Mouse (Mus musculus): Measurements from ENCODE around the gene Ica1. TPM values are rescaled to one million over a fixed set of nuclear protein-coding genes. Genes with fewer than 3 reads are reported as not detected.

Gene Ica1
- polyA plus RNA-seq, 1 experiment from 2014 or later = 43.9 TPM

DNA sequence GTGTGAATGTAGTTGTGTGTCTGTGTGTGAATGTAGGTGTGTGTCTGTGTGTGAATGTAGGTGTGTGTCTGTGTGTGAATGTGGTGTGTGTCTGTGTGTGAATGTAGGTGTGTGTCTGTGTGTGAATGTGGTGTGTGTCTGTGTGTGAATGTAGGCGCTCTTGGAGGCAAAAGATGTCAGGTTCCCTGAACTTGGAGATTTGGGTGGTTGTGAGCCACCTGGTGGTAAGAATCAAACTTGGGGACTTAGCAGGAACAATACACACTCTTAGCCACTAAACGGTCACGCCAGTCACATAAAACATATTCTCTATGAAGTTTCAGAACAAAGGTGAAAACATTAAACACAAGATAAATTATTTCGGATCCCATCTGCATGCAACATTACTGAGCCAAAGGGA lies 39.9 kb downstream of the Ica1 start:
- H3K27me3 ChIP-seq = no peaks in the 10 kb centered on the region
- WGBS = 66% methylated on average over 4 of the region's 4 CpGs

DNA sequence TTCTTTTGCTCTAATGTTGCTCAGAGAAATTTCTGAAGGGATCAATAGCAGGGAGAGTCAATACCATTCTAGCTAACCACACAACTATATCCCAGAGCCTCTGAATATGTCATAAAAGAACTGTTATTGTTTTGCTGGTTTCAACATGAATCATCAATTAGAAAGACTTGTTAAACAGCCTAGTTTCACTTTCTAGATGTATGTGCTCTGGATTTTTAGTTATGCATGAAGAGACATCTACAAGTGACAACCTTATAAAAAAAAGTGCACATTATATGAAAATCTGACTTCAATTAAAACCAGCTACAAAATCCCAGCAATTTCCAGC lies 41.8 kb downstream of the Ica1 start:
- Histone ChIP-seq H3K9ac (replicated peaks) (no peak overlapping the region), H3K4me3 (no peak overlapping the region), H3K4me2 (replicated peaks) (no peak overlapping the region), H3K4me1 (0 out of 2 replicates have a peak, but pooled peaks cover 4% of the 10 kb centered on the region), H3K36me3 (no peaks in the 10 kb centered on the region), H3K27ac (replicated peaks) (no peak overlapping the region), H3K9me3 (no peaks in the 10 kb centered on the region), H3K27me3 (no peaks in the 10 kb centered on the region)
- ATAC-seq (replicated peaks) = peak; percentile 17

More for the DNA sequence above, 39.9 kb downstream of the Ica1 start:
- no peaks in the 10 kb centered on the region for H3K36me3 ChIP-seq
- ATAC-seq (replicated peaks) = no peak
- no peak overlapping the region for H3K9ac ChIP-seq (replicated peaks)
- H3K27ac ChIP-seq (replicated peaks) = no peak overlapping the region
- 0 out of 2 replicates have a peak, but pooled peaks cover 4% of the 10 kb centered on the region for H3K4me1 ChIP-seq
- H3K9me3 ChIP-seq = no peaks in the 10 kb centered on the region
- H3K4me2 ChIP-seq (replicated peaks) = no peak overlapping the region
- H3K4me3 ChIP-seq = no peak overlapping the region

DNA sequence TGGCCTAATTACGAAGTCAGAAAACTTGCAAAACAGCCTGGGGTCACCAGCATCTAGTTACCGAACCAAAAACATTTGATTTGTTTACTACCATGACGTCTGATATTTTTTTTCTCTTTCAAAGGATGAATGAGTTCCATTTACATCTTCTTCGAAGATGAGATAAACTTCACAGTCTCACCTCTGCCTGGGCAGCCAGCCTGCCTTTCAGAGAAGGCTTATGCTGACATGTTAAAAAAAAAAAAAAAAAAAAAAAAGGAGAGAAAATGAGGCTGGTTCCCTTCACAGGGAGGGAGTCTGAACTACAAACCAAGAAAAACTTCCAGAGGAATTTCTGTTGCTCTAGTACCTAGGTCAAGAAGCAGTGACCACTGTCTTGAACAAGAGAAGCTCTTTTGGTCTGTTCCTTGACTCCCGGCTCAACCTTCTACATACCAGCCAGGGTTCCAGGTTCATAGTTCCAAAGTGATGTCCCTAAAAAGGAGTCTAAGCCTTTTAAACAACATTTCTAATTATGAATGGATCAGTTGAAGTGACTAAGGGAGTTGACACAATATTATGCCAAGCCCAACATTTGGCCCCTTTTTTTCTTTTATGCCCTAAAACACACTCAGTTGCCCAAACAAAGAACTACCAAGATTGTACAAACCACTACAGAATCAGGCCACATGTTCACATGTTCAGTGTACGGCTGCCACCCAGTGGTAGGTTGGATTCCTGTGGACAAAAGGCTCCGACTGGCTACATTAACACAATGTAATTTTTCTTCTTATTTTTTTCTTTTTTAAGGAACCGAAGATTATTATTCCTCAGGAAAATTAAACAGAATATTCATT lies 42.4 kb downstream of the Ica1 start:
- no peaks in the 10 kb centered on the region for H3K36me3 ChIP-seq
- H3K4me1 ChIP-seq = 0 out of 2 replicates have a peak, but pooled peaks cover 4% of the 10 kb centered on the region
- H3K27me3 ChIP-seq = no peaks in the 10 kb centered on the region
- H3K4me2 ChIP-seq (replicated peaks) = no peak overlapping the region
- ATAC-seq (replicated peaks) = peak; percentile 91
- H3K27ac ChIP-seq (replicated peaks) = 0 out of 2 replicates have a peak overlapping the region, but pooled peaks have one; percentile 18
- H3K4me3 ChIP-seq = no peak overlapping the region
- H3K9ac ChIP-seq (replicated peaks) = no peak overlapping the region
- WGBS = 45% methylated on average over 8 of the region's 8 CpGs
- no peaks in the 10 kb centered on the region for H3K9me3 ChIP-seq

DNA sequence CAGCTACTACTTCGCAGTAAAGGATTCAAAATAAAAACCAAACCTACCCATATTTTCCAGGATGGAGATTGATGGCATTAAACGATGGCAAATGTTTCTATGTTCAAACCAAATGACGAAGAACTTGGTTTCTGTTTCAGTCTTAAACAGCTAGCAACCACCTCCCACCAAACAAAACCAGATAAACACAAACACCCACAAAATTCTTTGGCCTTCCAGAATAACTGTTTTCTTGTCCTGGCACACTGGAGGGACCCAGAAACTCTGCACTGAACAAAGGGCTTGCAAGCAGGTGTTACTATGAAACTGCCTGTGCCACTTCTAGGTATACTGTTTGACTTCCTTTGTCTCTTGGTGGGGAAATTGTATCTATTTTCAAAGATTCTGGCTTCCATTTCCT lies 43.2 kb downstream of the Ica1 start:
- ATAC-seq (replicated peaks) = no peak

DNA sequence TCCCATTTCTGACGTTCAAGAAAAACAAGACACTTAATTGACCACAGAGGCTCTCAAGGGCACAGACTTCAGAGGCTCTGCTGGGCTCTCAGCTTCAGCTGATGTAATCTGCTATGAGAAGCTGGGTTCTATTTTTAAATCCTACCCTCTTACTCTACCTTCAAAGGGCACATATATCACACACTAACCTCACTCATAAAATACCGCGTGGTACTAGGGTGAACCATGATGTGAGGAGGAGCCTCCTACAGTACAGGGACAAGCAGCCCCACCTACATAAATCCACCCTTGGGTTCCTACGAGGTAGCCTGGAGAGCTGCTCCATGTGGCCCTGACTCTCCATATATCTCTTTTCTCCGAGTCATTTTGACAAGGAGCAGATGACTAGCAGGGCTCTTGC lies 45.8 kb downstream of the Ica1 start:
- no peak for ATAC-seq (replicated peaks)
- no peak overlapping the region for H3K4me2 ChIP-seq (replicated peaks)
- no peaks in the 10 kb centered on the region for H3K36me3 ChIP-seq
- H3K27ac ChIP-seq (replicated peaks) = no peak overlapping the region
- no peaks in the 10 kb centered on the region for H3K27me3 ChIP-seq
- H3K9me3 ChIP-seq = no peaks in the 10 kb centered on the region
- no peak overlapping the region for H3K9ac ChIP-seq (replicated peaks)
- no peak overlapping the region for H3K4me3 ChIP-seq
- H3K4me1 ChIP-seq = 0 out of 2 replicates have a peak, but pooled peaks cover 4% of the 10 kb centered on the region
- 80% methylated on average over 5 of the region's 5 CpGs for WGBS

More for the DNA sequence above, 43.2 kb downstream of the Ica1 start:
- Histone ChIP-seq H3K4me1 (0 out of 2 replicates have a peak, but pooled peaks cover 4% of the 10 kb centered on the region), H3K27ac (replicated peaks) (no peak overlapping the region), H3K4me2 (replicated peaks) (no peak overlapping the region), H3K9me3 (no peaks in the 10 kb centered on the region), H3K9ac (replicated peaks) (no peak overlapping the region), H3K27me3 (no peaks in the 10 kb centered on the region), H3K4me3 (no peak overlapping the region), H3K36me3 (no peaks in the 10 kb centered on the region)
- 91% methylated on average over 3 of the region's 3 CpGs for WGBS

DNA sequence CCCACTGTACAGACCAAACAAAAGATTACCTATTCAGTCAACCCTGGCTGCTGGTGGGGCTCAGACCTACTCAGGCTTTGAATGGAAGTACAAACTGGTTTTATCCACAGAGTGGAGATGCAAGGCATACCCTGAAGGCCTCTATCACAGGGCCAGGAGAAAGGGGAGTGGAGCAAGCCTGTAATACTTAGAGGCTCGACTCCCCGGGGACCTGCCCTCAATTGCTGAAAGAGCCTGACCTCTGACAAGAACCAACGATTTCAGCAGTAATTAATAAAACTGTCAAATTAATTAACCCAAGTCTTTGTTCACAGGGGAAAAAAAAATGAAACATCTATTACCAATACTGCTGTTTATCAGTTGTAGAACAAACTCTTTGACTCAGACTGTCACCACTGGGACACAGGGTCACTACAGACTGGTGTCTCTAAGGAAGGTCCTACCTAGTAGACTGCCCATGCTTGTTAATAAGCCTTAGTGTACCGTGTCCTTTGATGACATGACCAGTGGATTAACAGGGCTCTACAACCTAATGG lies 46.6 kb downstream of the Ica1 start:
- no peaks in the 10 kb centered on the region for H3K36me3 ChIP-seq
- H3K9ac ChIP-seq (replicated peaks) = no peak overlapping the region
- no peak for ATAC-seq (replicated peaks)
- H3K27me3 ChIP-seq = no peaks in the 10 kb centered on the region
- no peak overlapping the region for H3K4me3 ChIP-seq
- no peaks in the 10 kb centered on the region for H3K9me3 ChIP-seq
- 24% methylated on average over 4 of the region's 4 CpGs for WGBS
- H3K4me1 ChIP-seq = 0 out of 2 replicates have a peak, but pooled peaks cover 4% of the 10 kb centered on the region
- H3K4me2 ChIP-seq (replicated peaks) = no peak overlapping the region
- no peak overlapping the region for H3K27ac ChIP-seq (replicated peaks)

DNA sequence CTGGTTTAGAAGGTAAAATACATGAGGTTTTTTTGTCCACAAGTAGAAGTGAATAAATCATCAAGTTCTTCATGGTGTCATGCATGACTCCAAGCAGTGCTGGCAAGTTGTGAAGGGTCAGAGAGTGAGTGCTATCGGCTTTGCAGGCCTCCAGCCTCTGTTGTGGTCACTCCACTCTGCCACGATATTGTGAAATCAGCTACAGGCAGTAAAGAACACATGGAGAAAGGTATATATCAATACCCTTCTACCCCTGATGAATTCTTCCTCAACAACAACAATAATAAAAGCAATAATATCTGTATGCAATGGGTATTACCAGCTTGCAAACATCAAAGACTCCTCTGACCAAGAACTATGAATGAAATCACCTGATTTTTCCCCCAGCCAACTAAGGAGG lies 47.9 kb downstream of the Ica1 start:
- no peak for ATAC-seq (replicated peaks)
- no peak overlapping the region for H3K4me3 ChIP-seq
- 95% methylated on average over 2 of the region's 2 CpGs for WGBS
- H3K27ac ChIP-seq (replicated peaks) = no peak overlapping the region
- no peak overlapping the region for H3K4me2 ChIP-seq (replicated peaks)
- no peak overlapping the region for H3K9ac ChIP-seq (replicated peaks)
- H3K4me1 ChIP-seq = no peaks in the 10 kb centered on the region
- no peaks in the 10 kb centered on the region for H3K36me3 ChIP-seq
- H3K9me3 ChIP-seq = no peaks in the 10 kb centered on the region
- no peaks in the 10 kb centered on the region for H3K27me3 ChIP-seq

DNA sequence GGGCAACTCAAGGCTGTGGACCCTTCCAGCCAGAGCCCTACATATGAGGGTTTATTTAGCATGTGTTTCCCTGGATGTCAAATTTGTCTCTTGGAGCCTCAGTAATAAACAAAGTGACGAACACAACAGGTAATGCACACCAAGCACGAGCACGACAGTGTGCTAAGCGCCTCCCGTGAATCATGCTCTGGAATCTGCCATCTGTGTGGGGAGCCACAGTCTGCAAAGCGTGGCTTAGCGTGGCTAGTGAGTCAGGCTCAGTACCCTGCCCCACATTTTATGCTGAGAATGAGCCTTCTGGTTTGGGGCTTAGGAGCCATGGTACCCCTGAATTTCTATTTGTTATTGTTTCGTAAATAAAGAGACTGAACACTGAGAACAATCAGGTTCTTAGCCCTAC lies 50.5 kb downstream of the Ica1 start:
- Histone ChIP-seq H3K9me3 (no peaks in the 10 kb centered on the region), H3K27ac (replicated peaks) (no peak overlapping the region), H3K9ac (replicated peaks) (no peak overlapping the region), H3K4me3 (no peak overlapping the region), H3K4me2 (replicated peaks) (no peak overlapping the region), H3K4me1 (no peaks in the 10 kb centered on the region), H3K36me3 (no peaks in the 10 kb centered on the region), H3K27me3 (no peaks in the 10 kb centered on the region)
- WGBS = 89% methylated on average over 8 of the region's 8 CpGs
- no peak for ATAC-seq (replicated peaks)

DNA sequence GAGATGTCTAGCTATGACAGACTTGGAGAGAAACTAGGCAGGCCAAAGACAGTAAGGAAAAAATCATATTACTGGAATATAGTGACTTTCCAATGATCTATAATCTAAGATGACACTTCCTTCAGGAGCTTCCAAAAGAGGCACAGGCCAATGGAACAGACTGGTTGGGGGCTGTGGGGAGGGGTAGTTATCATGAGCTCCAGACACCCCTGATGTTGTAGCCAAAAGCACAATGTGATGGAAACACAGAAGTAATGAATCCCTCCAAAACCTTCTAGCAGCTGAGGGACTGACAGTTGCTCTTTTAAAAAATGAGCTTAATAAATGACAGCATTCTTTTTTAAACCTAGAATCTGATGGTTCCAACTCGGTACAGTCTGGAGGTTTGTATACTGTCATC lies 52.7 kb downstream of the Ica1 start:
- no peak overlapping the region for H3K27ac ChIP-seq (replicated peaks)
- ATAC-seq (replicated peaks) = no peak
- H3K9ac ChIP-seq (replicated peaks) = no peak overlapping the region
- H3K9me3 ChIP-seq = no peaks in the 10 kb centered on the region
- H3K4me2 ChIP-seq (replicated peaks) = no peak overlapping the region
- H3K27me3 ChIP-seq = no peaks in the 10 kb centered on the region
- no peaks in the 10 kb centered on the region for H3K36me3 ChIP-seq
- no peak overlapping the region for H3K4me3 ChIP-seq
- H3K4me1 ChIP-seq = no peaks in the 10 kb centered on the region
- WGBS = 90% methylated on average over 1 of the region's 1 CpGs

DNA sequence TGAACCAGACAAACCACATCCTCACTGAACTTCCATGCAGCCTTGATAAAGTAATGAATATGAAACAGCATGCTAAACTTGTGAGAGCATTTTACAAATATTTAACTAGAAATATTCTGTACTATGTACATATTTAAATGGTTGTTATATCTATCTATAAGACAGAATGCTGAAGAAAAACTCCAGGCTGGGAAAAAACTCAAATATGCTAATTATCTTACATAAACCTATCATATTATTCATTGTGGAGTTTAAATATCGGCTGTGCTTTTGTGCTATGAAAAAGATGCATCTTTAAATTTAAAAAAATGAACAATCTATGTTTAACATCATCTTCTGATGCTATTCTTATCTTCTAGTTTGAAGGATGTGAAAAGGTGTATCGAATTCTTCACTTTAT lies 58.6 kb downstream of the Ica1 start:
- Histone ChIP-seq H3K4me3 (no peak overlapping the region), H3K9me3 (no peaks in the 10 kb centered on the region), H3K27ac (replicated peaks) (no peak overlapping the region), H3K9ac (replicated peaks) (no peak overlapping the region), H3K27me3 (no peaks in the 10 kb centered on the region), H3K36me3 (no peaks in the 10 kb centered on the region), H3K4me1 (no peaks in the 10 kb centered on the region), H3K4me2 (replicated peaks) (no peak overlapping the region)
- ATAC-seq (replicated peaks) = no peak
- 89% methylated on average over 2 of the region's 2 CpGs for WGBS

DNA sequence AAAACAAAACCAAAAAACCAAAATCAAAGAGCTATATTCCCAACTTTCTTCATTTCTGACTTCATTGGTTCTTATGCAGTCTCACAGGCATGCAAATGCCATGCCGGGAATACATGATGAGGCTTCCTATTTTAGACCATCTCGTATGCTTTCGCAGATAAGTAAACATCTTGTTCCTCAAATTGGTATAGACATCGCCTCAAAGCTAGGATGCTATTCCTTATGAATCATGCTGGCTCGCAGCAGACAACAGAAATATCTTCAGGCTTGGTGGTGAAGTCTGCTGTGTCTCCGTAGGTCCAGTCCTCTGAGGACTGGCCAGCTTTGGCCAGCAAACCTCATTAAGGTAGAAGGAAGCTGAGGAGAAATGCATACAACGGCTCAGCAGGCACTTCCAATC lies 60.3 kb downstream of the Ica1 start:
- Histone ChIP-seq H3K4me1 (no peaks in the 10 kb centered on the region), H3K9me3 (no peaks in the 10 kb centered on the region), H3K9ac (replicated peaks) (no peak overlapping the region), H3K4me3 (no peak overlapping the region), H3K27me3 (no peaks in the 10 kb centered on the region), H3K36me3 (no peaks in the 10 kb centered on the region), H3K4me2 (replicated peaks) (no peak overlapping the region), H3K27ac (replicated peaks) (no peak overlapping the region)
- ATAC-seq (replicated peaks) = no peak
- WGBS = 93% methylated on average over 7 of the region's 7 CpGs

DNA sequence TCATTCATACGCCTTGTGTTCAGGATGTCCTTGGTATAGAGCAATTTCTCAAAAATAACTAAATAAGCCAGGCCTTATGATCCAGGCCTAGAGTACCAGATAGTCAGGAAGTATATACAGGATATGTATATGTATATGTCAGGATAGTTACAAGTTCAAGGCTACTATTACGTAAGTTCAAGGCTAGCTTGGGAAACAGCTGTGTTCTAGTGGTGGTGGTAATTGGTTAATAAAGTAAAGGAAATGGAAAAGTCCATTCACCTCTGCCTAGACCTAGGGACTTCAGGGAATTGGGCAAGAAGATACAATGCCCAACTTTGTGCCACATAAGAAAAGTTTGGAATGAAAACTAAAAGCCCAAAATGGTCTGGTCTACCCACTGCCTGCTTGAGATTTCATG lies 61.7 kb downstream of the Ica1 start:
- H3K4me2 ChIP-seq (replicated peaks) = no peak overlapping the region
- no peaks in the 10 kb centered on the region for H3K9me3 ChIP-seq
- no peak overlapping the region for H3K27ac ChIP-seq (replicated peaks)
- no peak for ATAC-seq (replicated peaks)
- no peak overlapping the region for H3K4me3 ChIP-seq
- no peak overlapping the region for H3K9ac ChIP-seq (replicated peaks)
- 95% methylated on average over 2 of the region's 2 CpGs for WGBS
- H3K27me3 ChIP-seq = no peaks in the 10 kb centered on the region
- H3K36me3 ChIP-seq = no peaks in the 10 kb centered on the region
- H3K4me1 ChIP-seq = no peaks in the 10 kb centered on the region

DNA sequence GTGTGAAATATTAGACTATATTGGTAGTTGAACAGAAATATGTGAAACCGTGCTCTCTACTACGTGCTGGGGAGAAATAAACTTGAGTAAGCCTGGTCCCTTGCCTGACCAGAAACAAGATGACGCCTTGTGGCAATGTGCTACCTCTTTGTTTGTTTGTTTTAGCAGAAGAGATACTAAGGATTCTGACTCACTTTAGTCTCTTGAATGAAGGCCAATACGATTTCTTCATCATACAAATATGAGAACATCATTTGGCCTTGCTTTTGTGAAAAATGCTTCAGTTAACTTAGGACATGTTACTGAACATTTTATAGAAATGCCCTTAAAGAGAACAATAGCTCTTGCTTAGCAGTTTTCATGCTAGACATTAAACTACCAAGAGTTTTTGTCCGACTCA lies 67.0 kb downstream of the Ica1 start:
- Histone ChIP-seq H3K9ac (replicated peaks) (no peak overlapping the region), H3K4me1 (no peaks in the 10 kb centered on the region), H3K4me3 (no peak overlapping the region), H3K4me2 (replicated peaks) (no peak overlapping the region), H3K36me3 (no peaks in the 10 kb centered on the region), H3K27ac (replicated peaks) (no peak overlapping the region), H3K27me3 (no peaks in the 10 kb centered on the region), H3K9me3 (no peaks in the 10 kb centered on the region)
- WGBS = 88% methylated on average over 5 of the region's 5 CpGs
- no peak for ATAC-seq (replicated peaks)
